Mouse (Mus musculus) forebrain, embryonic 13.5 days (tissue): ENCODE data around the gene Anxa11. TPM values are rescaled to one million over a fixed set of nuclear protein-coding genes. Genes with fewer than 3 reads are reported as not detected.
A peak's percentile ranks its signal among the peaks of the same experiment; 100 is the strongest.
"Not testable (repeated sequence)": the region's sequence is repeated elsewhere in the genome, so short reads cannot be mapped to it uniquely, and the experiment has no call there.

Experiments
- ATAC-seq: fragments of 200-750 bp; cut with Nextera tagmentation; 2 replicates; pipeline ENCODE4 v1.8.0; 2017
- H3K27ac ChIP-seq: fragments of 300-500 bp; sonication (generic); 2 replicates; pipeline ENCODE4 v1.5.1; 2015; ENCODE audit warnings: inconsistent platforms, mild to moderate bottlenecking, moderate library complexity
- H3K27me3 ChIP-seq: fragments of 300-500 bp; sonication (generic); 2 replicates; pipeline ENCODE4 v1.6.1; 2015; ENCODE audit warnings: mild to moderate bottlenecking, inconsistent platforms
- H3K36me3 ChIP-seq: fragments of 300-500 bp; sonication (generic); 2 replicates; pipeline ENCODE4 v1.6.1; 2015; ENCODE audit warnings: mild to moderate bottlenecking, inconsistent platforms; ENCODE audit not compliant: poor library complexity, severe bottlenecking
- H3K4me1 ChIP-seq: fragments of 300-500 bp; sonication (generic); 2 replicates; pipeline ENCODE4 v1.6.1; 2015; ENCODE audit warnings: inconsistent platforms
- H3K4me2 ChIP-seq: fragments of 300-500 bp; sonication (generic); 2 replicates; pipeline ENCODE4 v1.6.1; 2015; ENCODE audit warnings: inconsistent platforms, mild to moderate bottlenecking, moderate library complexity
- H3K4me3 ChIP-seq: fragments of 300-500 bp; sonication (generic); 2 replicates; pipeline ENCODE4 v1.5.1; 2015; ENCODE audit warnings: mild to moderate bottlenecking, inconsistent platforms
- H3K9ac ChIP-seq: fragments of 300-500 bp; sonication (generic); 2 replicates; pipeline ENCODE4 v1.6.1; 2015; ENCODE audit warnings: mild to moderate bottlenecking, inconsistent platforms
- H3K9me3 ChIP-seq: fragments of 300-500 bp; sonication (generic); replicated peaks from 2 replicates; pipeline ENCODE4 v1.6.1; 2016; ENCODE audit warnings: inconsistent platforms
- WGBS: fragments of 180-500 bp; shearing (Covaris S2); methylation state at CpG from one replicate; pipeline ENCODE4 v1.1.7; 2015; 5-methylcytosine and 5-hydroxymethylcytosine counted together
- polyA plus RNA-seq: library from polyadenylated mRNA; unstranded; fragments of >200 nt; fragmentation: Nextera tagmentation; extraction: Ambion mirVana; gene quantifications from 2 replicates; pipeline ENCODE4 v1.2.1, GENCODE M21; 2015

The Anxa11 gene
- polyA plus RNA-seq = 1.8 and 2.1 TPM in 2 replicates

DNA sequence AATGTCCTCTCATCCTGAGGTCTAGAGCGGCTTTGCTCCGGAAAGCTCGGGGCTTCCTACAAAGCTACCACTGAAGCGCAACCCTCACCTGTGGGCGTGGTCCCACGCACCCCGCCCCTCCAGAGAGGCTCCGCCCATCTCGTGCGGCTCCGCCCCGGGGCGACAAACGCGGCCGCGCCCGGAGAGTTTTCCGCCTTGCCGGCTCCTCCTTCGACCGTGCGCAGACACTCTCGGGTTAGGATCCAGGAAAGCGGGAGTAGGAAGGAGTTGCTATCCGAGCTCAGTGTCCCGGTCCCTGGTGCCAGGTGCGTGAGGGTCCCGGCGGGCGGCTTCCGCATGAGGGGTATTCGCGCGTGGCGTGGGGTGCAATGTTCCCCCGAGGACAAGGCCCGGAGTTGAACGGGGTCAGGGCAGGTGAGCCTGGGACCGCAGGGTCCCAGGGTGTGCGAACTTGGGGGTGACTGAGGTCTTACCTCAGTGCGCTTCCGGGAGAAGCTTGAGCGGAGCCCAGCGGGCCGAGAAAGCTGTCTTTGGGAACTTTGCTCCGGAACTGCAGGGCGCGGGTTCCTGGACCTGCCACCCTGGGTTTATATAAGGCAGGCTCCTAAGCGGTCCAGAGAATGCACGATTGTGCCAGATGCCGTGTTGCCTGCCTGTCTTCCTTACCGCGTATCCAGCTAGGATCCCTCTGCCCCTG, at the start of gene Anxa11:
TSS of gene Anxa11 (plus strand) at position 166 of the 697 bp plus-strand sequence.
- no peaks in the 10 kb centered on the region for H3K9me3 ChIP-seq
- H3K27me3 ChIP-seq = peaks cover 51% of the 10 kb centered on the region
- ATAC-seq = peak; percentile 67; the same call in 1 of the 2 replicates
- no peaks in the 10 kb centered on the region for H3K36me3 ChIP-seq
- peak within 1 kb of the TSS; percentile 98 for H3K4me2 ChIP-seq
- peaks cover 15% of the 10 kb centered on the region for H3K4me1 ChIP-seq
- no peak within 1 kb of the TSS for H3K27ac ChIP-seq
- peak within 1 kb of the TSS; percentile 63 for H3K9ac ChIP-seq
- under 1% methylated on average over 54 of the region's 54 CpGs for WGBS
- peak within 1 kb of the TSS; percentile 51 for H3K4me3 ChIP-seq

DNA sequence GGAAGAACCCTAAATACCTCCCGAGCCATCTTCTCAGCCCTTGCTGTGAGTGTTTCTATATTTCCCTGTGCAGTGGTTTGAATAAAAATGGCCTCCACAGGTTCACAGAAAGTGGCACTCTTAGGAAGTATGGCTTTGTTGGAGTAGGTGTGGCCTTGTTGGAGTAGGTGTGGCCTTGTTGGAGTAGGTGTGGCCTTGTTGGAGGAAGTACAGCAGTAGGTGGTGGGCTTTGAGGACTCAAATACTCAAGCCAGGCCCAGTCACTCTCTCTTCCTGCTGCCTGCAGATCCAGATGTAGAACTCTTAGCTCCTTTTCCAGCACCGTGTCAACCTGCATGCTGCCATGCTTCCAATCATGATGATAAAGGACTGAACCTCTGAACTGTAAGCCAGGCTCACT, 47.6 kb upstream of the Anxa11 start:
- Histone ChIP-seq H3K4me2 (no peak overlapping the region), H3K9ac (no peak overlapping the region), H3K36me3 (no peaks in the 10 kb centered on the region), H3K27me3 (0 out of 2 replicates have a peak, but pooled peaks cover 2% of the 10 kb centered on the region), H3K4me3 (no peak overlapping the region), H3K9me3 (no peaks in the 10 kb centered on the region), H3K27ac (no peak overlapping the region), H3K4me1 (peaks cover 2% of the 10 kb centered on the region; the same call in 1 of the 2 replicates)
- WGBS = 96% methylated on average over 2 of the region's 2 CpGs
- no peak for ATAC-seq

DNA sequence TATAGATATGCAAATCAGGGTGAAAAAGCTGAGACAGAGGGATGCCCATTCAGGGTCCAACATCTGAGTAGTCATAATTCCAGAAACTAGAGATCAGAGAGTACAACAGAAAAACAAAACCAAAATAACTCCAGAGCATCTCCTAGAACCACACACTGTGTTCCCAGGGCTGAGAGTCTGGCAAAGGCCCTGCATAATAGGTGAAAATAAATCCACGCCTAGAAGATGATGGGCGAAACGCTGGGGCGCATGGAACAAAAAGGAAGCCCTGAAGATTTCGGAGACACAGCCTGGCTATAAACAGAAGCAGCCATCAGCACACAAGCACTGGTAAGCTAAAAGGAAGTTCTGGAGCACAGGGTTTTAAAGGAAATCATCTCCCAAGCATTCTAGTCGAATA, 46.9 kb upstream of the Anxa11 start:
- H3K9me3 ChIP-seq = no peaks in the 10 kb centered on the region
- H3K27me3 ChIP-seq = 0 out of 2 replicates have a peak, but pooled peaks cover 5% of the 10 kb centered on the region
- H3K4me3 ChIP-seq = no peak overlapping the region
- no peak overlapping the region for H3K9ac ChIP-seq
- no peaks in the 10 kb centered on the region for H3K36me3 ChIP-seq
- ATAC-seq = no peak
- H3K4me2 ChIP-seq = no peak overlapping the region
- H3K27ac ChIP-seq = no peak overlapping the region
- peaks cover 2% of the 10 kb centered on the region; the same call in 1 of the 2 replicates for H3K4me1 ChIP-seq
- WGBS = 78% methylated on average over 6 of the region's 6 CpGs

DNA sequence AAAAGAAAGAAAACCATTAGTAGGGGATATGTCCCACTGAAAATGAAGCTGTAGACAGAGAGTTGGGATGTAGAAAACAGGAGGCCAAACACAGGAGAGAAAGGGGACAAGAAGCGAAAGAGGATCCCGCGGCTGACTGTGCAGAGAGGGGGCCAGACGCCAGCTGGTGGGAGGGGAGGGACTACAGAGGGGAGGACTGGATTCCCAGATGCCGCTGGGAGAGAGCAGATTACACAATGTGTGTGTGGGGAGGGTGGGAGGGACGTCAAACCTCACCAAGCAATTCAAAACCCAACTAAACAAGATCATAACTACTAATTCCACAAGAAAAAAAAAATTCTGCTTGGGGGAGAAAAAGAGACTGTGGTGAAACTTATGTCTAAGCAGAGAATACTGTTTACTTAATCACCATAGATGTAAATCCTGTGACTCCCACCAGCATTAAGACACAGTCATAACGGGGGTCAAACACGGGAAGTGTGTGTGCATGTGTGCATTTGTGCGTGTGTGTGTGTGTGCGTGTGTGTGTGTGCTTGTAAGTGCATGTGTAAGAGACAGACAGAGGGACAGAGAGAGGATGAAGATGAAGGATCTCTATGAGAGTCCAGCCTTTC, 46.3 kb upstream of the Anxa11 start:
- Histone ChIP-seq H3K9ac (no peak overlapping the region), H3K9me3 (no peaks in the 10 kb centered on the region), H3K36me3 (no peaks in the 10 kb centered on the region), H3K4me3 (no peak overlapping the region), H3K4me1 (peaks cover 2% of the 10 kb centered on the region; the same call in 1 of the 2 replicates), H3K27ac (no peak overlapping the region; the same call in 1 of the 2 replicates), H3K4me2 (no peak overlapping the region), H3K27me3 (0 out of 2 replicates have a peak, but pooled peaks cover 5% of the 10 kb centered on the region)
- ATAC-seq = peak; percentile 82
- 39% methylated on average over 9 of the region's 10 CpGs for WGBS

DNA sequence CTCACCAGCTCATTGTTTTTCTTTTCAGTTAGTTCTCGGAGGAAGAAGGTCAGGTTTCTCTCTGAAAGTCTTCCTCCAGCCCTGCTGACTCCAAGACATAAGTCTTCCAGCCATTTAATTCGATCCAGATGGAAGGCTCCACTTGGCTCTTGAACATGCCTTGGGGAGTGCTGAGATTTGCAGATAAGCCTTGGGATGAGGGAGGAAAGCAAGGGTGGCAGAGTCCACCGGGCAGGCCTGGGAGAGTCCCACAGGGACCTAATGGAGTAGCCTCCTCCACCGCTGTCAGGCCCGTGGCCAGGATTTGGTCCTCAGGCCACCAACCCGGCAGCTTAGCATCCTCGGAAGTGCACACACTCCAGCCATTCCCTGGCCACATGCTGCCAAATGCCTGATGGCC, 45.3 kb upstream of the Anxa11 start:
- no peak for ATAC-seq
- Histone ChIP-seq H3K4me3 (no peak overlapping the region), H3K4me2 (no peak overlapping the region), H3K27me3 (0 out of 2 replicates have a peak, but pooled peaks cover 5% of the 10 kb centered on the region), H3K9ac (no peak overlapping the region), H3K9me3 (no peaks in the 10 kb centered on the region), H3K27ac (no peak overlapping the region), H3K4me1 (peaks cover 2% of the 10 kb centered on the region; the same call in 1 of the 2 replicates), H3K36me3 (no peaks in the 10 kb centered on the region)
- WGBS = 84% methylated on average over 7 of the region's 7 CpGs

DNA sequence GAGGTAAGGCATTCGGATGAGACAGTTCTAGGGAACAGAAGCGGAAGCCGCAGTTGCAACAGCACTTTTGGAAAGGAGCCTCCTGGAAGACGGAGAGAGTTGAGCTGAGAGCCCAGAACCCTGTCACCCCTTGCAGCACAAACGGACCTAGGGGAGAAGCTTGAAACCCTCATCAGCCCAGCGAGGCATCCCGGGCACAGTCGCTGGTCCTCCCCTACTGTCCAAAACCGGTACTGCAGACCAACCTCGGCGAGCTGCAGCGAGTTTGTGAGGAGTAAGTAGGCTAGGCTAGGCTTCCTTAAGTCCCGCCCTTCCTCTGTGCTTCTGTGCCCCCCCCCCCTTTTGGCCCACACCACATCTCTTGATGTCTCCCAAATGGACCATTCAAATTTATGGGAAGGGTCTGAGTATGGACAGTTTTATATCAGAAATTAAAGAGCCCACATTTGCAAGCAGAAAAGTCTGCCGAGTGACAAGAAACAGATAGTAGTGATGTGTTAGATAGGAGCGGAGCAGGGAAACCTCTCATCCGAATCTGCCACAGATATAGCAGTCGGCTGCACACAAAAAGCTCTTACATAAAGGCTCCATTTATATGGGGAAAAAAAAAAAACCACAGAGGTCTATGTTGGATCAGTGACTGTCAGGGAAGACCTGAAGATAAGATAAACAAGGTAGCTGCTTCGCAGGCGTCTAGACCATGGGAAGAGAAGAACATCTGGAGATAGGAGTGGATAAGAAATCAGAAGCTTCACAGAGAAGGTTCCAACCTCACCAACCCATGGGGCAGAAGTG, 41.6 kb upstream of the Anxa11 start:
- Histone ChIP-seq H3K9ac (no peak overlapping the region), H3K4me2 (0 out of 2 replicates have a peak overlapping the region, but pooled peaks have one; percentile 12), H3K27ac (no peak overlapping the region), H3K9me3 (no peaks in the 10 kb centered on the region), H3K4me3 (no peak overlapping the region), H3K4me1 (peaks cover 2% of the 10 kb centered on the region; the same call in 1 of the 2 replicates), H3K36me3 (no peaks in the 10 kb centered on the region), H3K27me3 (0 out of 2 replicates have a peak, but pooled peaks cover 5% of the 10 kb centered on the region)
- WGBS = 29% methylated on average over 19 of the region's 19 CpGs
- ATAC-seq = peak; percentile 59; the same call in 1 of the 2 replicates

DNA sequence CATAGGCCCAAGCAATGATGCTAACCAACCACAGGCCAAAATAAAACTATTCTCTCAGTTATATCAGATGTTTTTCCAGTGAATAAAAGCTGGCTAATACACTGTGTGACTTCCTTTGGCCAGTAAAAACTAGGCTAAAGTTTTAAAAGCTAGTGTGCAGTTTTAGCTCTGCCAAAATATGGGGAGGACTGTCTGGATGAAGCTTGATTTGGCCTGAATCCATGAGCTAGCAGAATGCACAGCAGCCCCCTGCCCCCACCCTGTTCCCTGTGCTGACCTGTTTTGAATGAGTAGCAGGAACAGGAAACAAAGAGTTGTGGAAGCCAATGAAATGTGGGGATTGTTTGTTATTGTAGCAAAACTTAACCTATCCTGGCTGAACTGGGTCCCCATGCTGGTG, 39.4 kb upstream of the Anxa11 start:
- Histone ChIP-seq H3K36me3 (no peaks in the 10 kb centered on the region), H3K27me3 (0 out of 2 replicates have a peak, but pooled peaks cover 5% of the 10 kb centered on the region), H3K9ac (no peak overlapping the region), H3K4me2 (no peak overlapping the region), H3K27ac (no peak overlapping the region), H3K4me1 (no peaks in the 10 kb centered on the region), H3K4me3 (no peak overlapping the region), H3K9me3 (no peaks in the 10 kb centered on the region)
- no peak for ATAC-seq

DNA sequence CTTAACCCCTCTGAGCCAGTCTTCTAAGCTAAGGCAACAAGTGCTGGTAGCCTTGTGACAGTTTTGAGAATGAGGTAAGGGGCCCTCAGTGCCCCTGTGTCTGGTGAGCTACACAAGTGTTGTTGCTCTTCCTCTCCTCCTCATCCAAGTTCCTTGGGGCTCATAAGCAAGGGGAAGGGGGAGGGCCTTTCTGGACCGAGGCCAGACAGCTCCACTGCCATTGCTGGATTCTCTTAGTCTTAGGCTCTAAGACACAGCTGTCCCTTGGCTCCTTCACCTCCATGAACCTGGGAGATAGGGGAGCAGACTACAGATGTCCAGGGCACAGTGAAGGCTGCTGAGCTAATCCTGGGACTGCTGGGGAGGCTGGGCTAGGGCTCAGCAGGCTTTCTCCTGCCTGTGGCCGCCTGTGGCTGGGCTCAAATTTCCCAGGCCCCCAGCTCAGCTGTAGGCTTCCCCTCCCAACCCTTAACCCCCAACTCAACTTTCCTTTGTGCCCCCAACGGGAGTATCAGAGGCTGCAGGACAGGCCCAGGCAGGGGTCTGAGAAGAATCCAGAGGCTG, 38.6 kb upstream of the Anxa11 start:
- ATAC-seq = no peak
- Histone ChIP-seq H3K9me3 (no peaks in the 10 kb centered on the region), H3K36me3 (no peaks in the 10 kb centered on the region), H3K4me1 (no peaks in the 10 kb centered on the region), H3K27ac (no peak overlapping the region), H3K27me3 (0 out of 2 replicates have a peak, but pooled peaks cover 5% of the 10 kb centered on the region), H3K4me2 (no peak overlapping the region), H3K9ac (no peak overlapping the region), H3K4me3 (no peak overlapping the region)
- 29% methylated on average over 3 of the region's 3 CpGs for WGBS

DNA sequence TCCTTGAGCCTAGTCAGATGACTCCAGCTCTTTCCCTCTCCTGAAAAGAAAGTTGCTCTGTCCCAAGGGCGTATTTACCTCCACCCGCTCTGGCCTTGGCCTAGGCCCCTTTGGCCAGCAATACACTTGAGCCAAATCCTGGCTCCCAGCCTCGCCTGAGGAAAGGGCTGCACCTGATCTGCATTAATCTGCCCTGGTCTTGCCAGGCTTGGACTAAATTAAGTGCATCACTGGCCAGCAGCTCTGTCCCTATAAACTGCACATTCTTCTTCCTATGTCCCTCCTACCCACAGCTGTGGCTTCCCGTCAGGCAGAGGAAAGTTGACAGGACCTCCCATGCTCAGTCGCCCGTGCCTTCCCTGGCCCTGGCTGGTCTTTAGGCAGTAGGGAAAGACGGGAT, 36.1 kb upstream of the Anxa11 start:
- H3K4me1 ChIP-seq = no peaks in the 10 kb centered on the region
- no peak overlapping the region for H3K9ac ChIP-seq
- H3K4me3 ChIP-seq = no peak overlapping the region
- no peaks in the 10 kb centered on the region for H3K9me3 ChIP-seq
- H3K27me3 ChIP-seq = no peaks in the 10 kb centered on the region
- no peak overlapping the region for H3K4me2 ChIP-seq
- H3K36me3 ChIP-seq = no peaks in the 10 kb centered on the region
- WGBS = 77% methylated on average over 7 of the region's 7 CpGs
- ATAC-seq = no peak
- no peak overlapping the region for H3K27ac ChIP-seq

DNA sequence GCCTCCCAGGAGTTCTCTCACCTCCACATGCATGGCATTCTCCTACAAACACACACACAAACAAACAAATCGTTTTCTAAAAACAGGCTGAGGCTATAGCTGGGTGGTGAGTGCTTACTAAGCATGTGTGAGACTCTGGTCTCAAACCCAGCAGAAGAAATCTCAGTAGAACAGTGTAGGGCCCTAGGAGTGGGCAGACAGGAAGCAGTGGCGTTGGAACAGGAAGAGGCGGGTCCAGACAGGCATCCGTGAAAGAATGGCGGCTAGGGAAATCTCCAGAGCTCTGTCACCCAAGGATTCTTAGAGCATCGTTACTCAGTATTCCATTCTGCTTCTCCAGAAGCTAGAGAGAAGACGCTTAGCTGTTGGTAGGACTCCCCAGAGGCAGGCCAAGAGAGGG, 35.4 kb upstream of the Anxa11 start:
- Histone ChIP-seq H3K27me3 (no peaks in the 10 kb centered on the region), H3K4me2 (no peak overlapping the region), H3K36me3 (no peaks in the 10 kb centered on the region), H3K27ac (no peak overlapping the region), H3K9me3 (no peaks in the 10 kb centered on the region), H3K4me3 (no peak overlapping the region), H3K4me1 (no peaks in the 10 kb centered on the region), H3K9ac (no peak overlapping the region)
- no peak for ATAC-seq
- WGBS = 92% methylated on average over 7 of the region's 7 CpGs

DNA sequence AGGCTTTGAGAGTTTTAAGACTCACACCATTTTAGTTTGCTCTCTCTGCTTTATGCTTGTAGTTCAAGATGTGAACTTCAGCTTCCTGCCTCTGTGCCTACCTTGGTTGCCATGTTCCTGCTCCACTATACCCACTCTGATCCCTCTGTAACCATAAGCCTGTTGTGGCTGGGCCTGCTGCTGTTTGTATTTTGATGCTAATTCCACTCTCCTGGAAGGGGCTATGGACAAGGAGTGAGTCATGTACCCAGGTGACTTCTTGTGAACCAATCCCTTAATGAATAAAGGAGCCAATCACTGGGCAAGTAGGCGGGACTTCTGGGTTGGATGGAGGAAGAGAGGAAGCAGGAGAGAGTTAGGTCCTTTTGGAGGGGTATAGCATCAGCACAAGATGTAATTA, 30.9 kb upstream of the Anxa11 start:
- H3K4me3 ChIP-seq, H3K27ac ChIP-seq, H3K4me2 ChIP-seq, H3K4me1 ChIP-seq, H3K36me3 ChIP-seq, H3K9me3 ChIP-seq, H3K27me3 ChIP-seq, H3K9ac ChIP-seq, ATAC-seq: not testable (repeated sequence)
- 52% methylated on average over 1 of the region's 1 CpGs for WGBS
